Mouse (Mus musculus): Measurements from ENCODE around the gene Mogat2. TPM values are rescaled to one million over a fixed set of nuclear protein-coding genes. Genes with fewer than 3 reads are reported as not detected.

Mogat2 gene
- polyA plus RNA-seq, 1 experiment from 2014 or later: 2.7 TPM

DNA sequence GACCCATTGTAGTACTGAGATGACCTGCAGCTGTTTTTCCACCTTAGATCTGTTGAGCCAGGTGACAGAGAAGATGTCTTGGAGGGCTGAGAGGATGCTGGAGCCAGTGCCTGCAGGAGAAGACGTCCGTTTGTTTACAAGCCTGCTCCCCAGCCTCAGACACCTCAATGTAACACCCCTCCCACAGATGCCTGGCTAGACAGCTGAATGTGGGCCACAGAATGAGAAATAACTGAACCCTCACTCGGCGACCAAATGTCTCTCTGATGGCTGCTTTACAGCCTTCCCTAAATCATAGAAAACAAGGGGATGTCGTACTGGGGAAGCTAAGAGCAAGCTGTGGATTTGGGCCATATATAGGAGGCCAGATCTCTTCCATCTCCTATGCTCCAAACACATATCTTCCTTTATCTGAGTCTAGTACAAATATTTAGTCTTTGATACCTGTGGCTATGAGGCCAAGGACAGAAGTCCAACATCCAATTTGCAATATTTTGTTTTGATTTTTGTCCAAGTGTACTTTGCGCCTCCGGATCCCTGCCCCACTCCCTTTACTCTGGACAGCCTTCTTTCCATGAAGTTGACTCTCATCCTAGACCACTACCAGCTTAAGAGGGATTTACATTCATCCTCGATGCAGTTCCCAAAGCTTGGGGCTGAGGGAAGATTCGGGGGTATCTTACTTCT is 68.6 kb downstream of the Mogat2 start:
- H3K27ac ChIP-seq (ENCODE audit: low read depth, low read length): no peak overlapping the region
- H3K4me3 ChIP-seq (ENCODE audit: low read length): no peak overlapping the region
- H3K36me3 ChIP-seq (ENCODE audit: control insufficient read depth, insufficient read depth, low read length): no peaks in the 10 kb centered on the region
- WGBS: 59% methylated on average over 9 of the region's 9 CpGs
- no peaks in the 10 kb centered on the region for H3K9me3 ChIP-seq (ENCODE audit: control insufficient read depth, low read length)
- H3K27me3 ChIP-seq (ENCODE audit: control insufficient read depth, insufficient read depth, low read length): no peaks in the 10 kb centered on the region
- ATAC-seq (ENCODE audit: low FRiP score, low TSS enrichment): no peak
- H3K9ac ChIP-seq (ENCODE audit: low read depth, low read length): no peak overlapping the region
- H3K4me2 ChIP-seq (replicated peaks; ENCODE audit: low read depth, low read length): no peak overlapping the region
- H3K4me1 ChIP-seq (ENCODE audit: control insufficient read depth, insufficient read depth, low read length): peaks cover 10% of the 10 kb centered on the region; the same call in 1 of the 2 replicates

Other genes with a start within 250 kb of the Mogat2 start
- gene Uvrag, start 97.5 kb downstream of the Mogat2 start, polyA plus RNA-seq (2014; fragmentation: Nextera tagmentation; extraction: Ambion mirVana): 15.1 and 22.7 TPM in 2 replicates
- gene Dgat2, start 55.9 kb downstream of the Mogat2 start, polyA plus RNA-seq (2014; fragmentation: Nextera tagmentation; extraction: Ambion mirVana): 12.7 and 21.9 TPM in 2 replicates
- 1.1 and 1.2 TPM in 2 replicates for gene Map6, start 28.8 kb upstream of the Mogat2 start, polyA plus RNA-seq (2014; fragmentation: Nextera tagmentation; extraction: Ambion mirVana)
- gene Serpinh1, start 114.6 kb upstream of the Mogat2 start, polyA plus RNA-seq (2014; fragmentation: Nextera tagmentation; extraction: Ambion mirVana): 459 and 599 TPM in 2 replicates
- 12.1 and 15.4 TPM in 2 replicates for gene Gdpd5, start 142.8 kb upstream of the Mogat2 start, polyA plus RNA-seq (2014; fragmentation: Nextera tagmentation; extraction: Ambion mirVana)
- 1.1 and 1.5 TPM in 2 replicates for gene Klhl35, start 227.4 kb upstream of the Mogat2 start, polyA plus RNA-seq (2014; fragmentation: Nextera tagmentation; extraction: Ambion mirVana)
- 870 and 995 TPM in 2 replicates for gene Rps3, start 245.1 kb upstream of the Mogat2 start, polyA plus RNA-seq (2014; fragmentation: Nextera tagmentation; extraction: Ambion mirVana)

Data from kidney, embryonic 14.5 days (tissue).